Mouse (Mus musculus) myocyte (in vitro differentiated cells): ENCODE data around the gene Slc37a3.

ENCODE experiments used
- MAX ChIP-seq: IDR thresholded peaks from one replicate; pipeline ENCODE4 v1.6.1; 2011; ENCODE audit warnings: low read depth, mild to moderate bottlenecking, control low read depth
- MYOG ChIP-seq, 3 experiments: IDR thresholded peaks; one replicate each; pipeline ENCODE4 v1.6.1; 2011; ENCODE audit warnings: control low read depth in 2 of 3, low read depth in 2 of 3, mild to moderate bottlenecking in 2 of 3; ENCODE audit not compliant: insufficient read length in 2 of 3, control insufficient read depth in 1 of 3, insufficient read depth in 1 of 3
- POLR2A ChIP-seq: IDR thresholded peaks from one replicate; pipeline ENCODE4 v1.6.1; 2011; ENCODE audit warnings: low read depth, mild to moderate bottlenecking, control low read depth, moderate library complexity; ENCODE audit not compliant: insufficient read length
- REST ChIP-seq: IDR thresholded peaks from one replicate; pipeline ENCODE4 v1.6.1; 2011; ENCODE audit warnings: mild to moderate bottlenecking, control low read depth, moderate library complexity; ENCODE audit not compliant: insufficient read depth, insufficient read length
- TCF12 ChIP-seq: IDR thresholded peaks from one replicate; pipeline ENCODE4 v1.6.1; 2011; ENCODE audit warnings: mild to moderate bottlenecking, control low read depth; ENCODE audit not compliant: poor library complexity, insufficient read depth, severe bottlenecking
- USF1 ChIP-seq: IDR thresholded peaks from one replicate; pipeline ENCODE4 v1.6.1; 2011; ENCODE audit warnings: low read depth, mild to moderate bottlenecking, control low read depth, moderate library complexity

GRCm38 (mm10) chr6:39395916-39396315, 18.4 kb upstream of the Slc37a3 start:
- TF ChIP-seq MAX (no peak), POLR2A (no peak), USF1 (no peak), MYOG (IDR thresholded peaks at IDR 0.05; ENCODE audit: control insufficient read depth in 1 of 3, insufficient read depth in 1 of 3, insufficient read length in 2 of 3, low read depth in 2 of 3) (no peak), REST (no peak), TCF12 (no peak)
